Mouse (Mus musculus): ENCODE results near the gene Apoc1. TPM values are rescaled to one million over a fixed set of nuclear protein-coding genes. Genes with fewer than 3 reads are reported as not detected.

Gene Apoc1
- polyA plus RNA-seq (2015; fragmentation: Nextera tagmentation; extraction: Ambion mirVana) = 21.1 and 21.3 TPM in 2 replicates

- no peak for DNase-seq (ENCODE audit: low spot score)
These were observed at the start of gene Apoc1 for GRCm38 (mm10) chr7:19691873-19692865. Gene Apoc1 (minus strand): TSS chr7:19692660.

GRCm38 (mm10) chr7:19741329-19742031, 49.0 kb upstream of the Apoc1 start:
- no peak for DNase-seq (ENCODE audit: low spot score)

GRCm38 (mm10) chr7:19740269-19740668, 47.8 kb upstream of the Apoc1 start:
- no peak for DNase-seq (ENCODE audit: low spot score)

GRCm38 (mm10) chr7:19738771-19739170, 46.3 kb upstream of the Apoc1 start:
- DNase-seq (ENCODE audit: low spot score) = no peak

- DNase-seq (ENCODE audit: low spot score) = no peak
These were observed 44.1 kb upstream of the Apoc1 start for GRCm38 (mm10) chr7:19736389-19737057.

GRCm38 (mm10) chr7:19734178-19734666, 41.8 kb upstream of the Apoc1 start:
- DNase-seq (ENCODE audit: low spot score) = no peak

- DNase-seq (ENCODE audit: low spot score) = no peak
These were observed 34.1 kb upstream of the Apoc1 start for GRCm38 (mm10) chr7:19726541-19726940.

- DNase-seq (ENCODE audit: low spot score) = no peak
These were observed 31.7 kb upstream of the Apoc1 start for GRCm38 (mm10) chr7:19724167-19724566.

- no peak for DNase-seq (ENCODE audit: low spot score)
These were observed 30.3 kb upstream of the Apoc1 start for GRCm38 (mm10) chr7:19722754-19723195.

GRCm38 (mm10) chr7:19719200-19719599, 26.7 kb upstream of the Apoc1 start:
- DNase-seq (ENCODE audit: low spot score) = no peak

- no peak for DNase-seq (ENCODE audit: low spot score)
These were observed 26.0 kb upstream of the Apoc1 start for GRCm38 (mm10) chr7:19718297-19718952.

GRCm38 (mm10) chr7:19717346-19717745, 24.9 kb upstream of the Apoc1 start:
- DNase-seq (ENCODE audit: low spot score) = no peak

GRCm38 (mm10) chr7:19716822-19717221, 24.4 kb upstream of the Apoc1 start:
- no peak for DNase-seq (ENCODE audit: low spot score)

- no peak for DNase-seq (ENCODE audit: low spot score)
These were observed 23.7 kb upstream of the Apoc1 start for GRCm38 (mm10) chr7:19716055-19716682.

GRCm38 (mm10) chr7:19715239-19716054, 23.0 kb upstream of the Apoc1 start, which contains the start of gene Tomm40:
Gene Tomm40 (minus strand): TSS chr7:19715438.
- peak; percentile 100 for DNase-seq (ENCODE audit: low spot score)

GRCm38 (mm10) chr7:19714836-19715235, 22.4 kb upstream of the Apoc1 start:
- DNase-seq (ENCODE audit: low spot score) = no peak

GRCm38 (mm10) chr7:19713598-19713997, 21.1 kb upstream of the Apoc1 start:
- no peak for DNase-seq (ENCODE audit: low spot score)

- DNase-seq (ENCODE audit: low spot score) = peak; percentile 45
These were observed 20.7 kb upstream of the Apoc1 start for GRCm38 (mm10) chr7:19713196-19713595.

- peak; percentile 27 for DNase-seq (ENCODE audit: low spot score)
These were observed 20.0 kb upstream of the Apoc1 start for GRCm38 (mm10) chr7:19712414-19712813.

Measured in thymus, postnatal 0 days (tissue).